Comparison of ENCODE assay signal across 8 mouse cellular contexts in genomic region chr10:110085156-110085555, GRCm38 (mm10).
DNase-seq lines count a peak whose midpoint lies in the region; TF ChIP-seq lines count a peak whose summit lies in the region.
"Had no signal": no experiment of that assay in that cellular context is flagged by ENCODE, and none has a peak within 500 bp of the region (broad histone marks: within the 10 kb centered on the region; RNA-seq: fewer than 3 reads in every experiment).

No protein-coding gene starts in this region.

- no peak for TF ChIP-seq POLR2A in spleen, adult 2 months (IDR thresholded peaks at IDR 0.05; ENCODE audit: low read depth, low read length)
- TF ChIP-seq POLR2A in olfactory bulb, adult 2 months (IDR thresholded peaks at IDR 0.05; ENCODE audit: insufficient read depth, low read depth, low read length), result no peak

- intact Hi-C loops in heart, postnatal 36 days (cut with DNase I), result loop anchor here (1.0 to 5.0 kb wide), 3 partner anchors 83 to 318 kb away; no protein-coding TSS in a partner anchor
- intact Hi-C loops in left cerebral cortex, postnatal 4 days (cut with DNase I), result loop anchor here (10.0 kb wide), 1 partner anchor 160 kb away; no protein-coding TSS in a partner anchor

- TF ChIP-seq CTCF in spleen, adult 2 months (IDR thresholded peaks at IDR 0.05; ENCODE audit: extremely low read depth, insufficient read depth, insufficient read length, insufficient replicate concordance), result peak; percentile 9; the same call in 1 of the 2 replicates
- TF ChIP-seq CTCF in olfactory bulb, adult 2 months (IDR thresholded peaks at IDR 0.05; ENCODE audit: insufficient read depth, low read depth, low read length), result 0 out of 2 replicates have a peak, but pooled peaks have one; percentile 42

- H3K27me3 ChIP-seq in spleen, adult 2 months (ENCODE audit: control insufficient read depth, insufficient read depth, low read length), result no peaks in the 10 kb centered on the region
- H3K27me3 ChIP-seq: megakaryocyte, embryonic 14.5 days had no signal

- H3K36me3 ChIP-seq in spleen, adult 2 months (ENCODE audit: control insufficient read depth, insufficient read depth, low read length), result no peaks in the 10 kb centered on the region

- DNase-seq in spleen, adult 2 months (ENCODE audit: low read depth in 1 of 2, low spot score in 2 of 2), result no peak
- DNase-seq in spleen, adult 12 weeks (ENCODE audit: low spot score), result no peak
- DNase-seq in adrenal gland, adult 18-20 months (ENCODE audit: low spot score in 2 of 2), result peak; percentile 44 to 63
- peak; percentile 31 to 59 for DNase-seq in cerebellum, postnatal 4 days (ENCODE audit: low spot score in 2 of 2)
- peak; percentile 60 to 75 for DNase-seq in heart, postnatal 36 days
- peak; percentile 61 for DNase-seq in left cerebral cortex, postnatal 4 days

- no peaks in the 10 kb centered on the region for H3K4me1 ChIP-seq in spleen, adult 2 months (ENCODE audit: control insufficient read depth, insufficient read depth, insufficient read length)
- H3K4me1 ChIP-seq in olfactory bulb, adult 2 months (ENCODE audit: control insufficient read depth, insufficient read depth, low read length), result no peaks in the 10 kb centered on the region
- H3K4me1 ChIP-seq: megakaryocyte, embryonic 14.5 days had no signal

- H3K4me3 ChIP-seq in spleen, adult 2 months (ENCODE audit: extremely low read depth, insufficient read depth, insufficient read length), result no peak overlapping the region
- no peak overlapping the region for H3K4me3 ChIP-seq in olfactory bulb, adult 2 months (ENCODE audit: insufficient read depth, low read depth, low read length)
- H3K4me3 ChIP-seq: megakaryocyte, embryonic 14.5 days had no signal

- 7% methylated on average over 5 of the region's 5 CpGs for WGBS in spleen, adult 2 months
- 10% methylated on average over 5 of the region's 5 CpGs for WGBS in olfactory bulb, adult 2 months

- no peak overlapping the region for H3K27ac ChIP-seq in spleen, adult 2 months (ENCODE audit: insufficient read depth, low read length)
- H3K27ac ChIP-seq in olfactory bulb, adult 2 months (ENCODE audit: insufficient read depth, low read depth, low read length), result no peak overlapping the region

Comparison
In these comparisons a context has a peak if more than half of its experiments do, and no peak if none do; other contexts are left out.
1. DNase-seq: peak in adrenal gland, adult 18-20 months (2 of 2), cerebellum, postnatal 4 days (2 of 2), heart, postnatal 36 days (2 of 2) and left cerebral cortex, postnatal 4 days (single experiment); none in spleen, adult 2 months (0 of 2) and spleen, adult 12 weeks (single experiment).